Mouse (Mus musculus) kidney, adult 8-10 months (tissue): Measurements from ENCODE around the gene Mllt6.
"Not testable (repeated sequence)": the region's sequence is repeated elsewhere in the genome, so short reads cannot be mapped to it uniquely, and the experiment has no call there.

Experiments used
- DNase-seq, 2 experiments: peaks; one replicate each; pipeline ENCODE4 v3.0.0; 2022

The Mllt6 gene

DNA sequence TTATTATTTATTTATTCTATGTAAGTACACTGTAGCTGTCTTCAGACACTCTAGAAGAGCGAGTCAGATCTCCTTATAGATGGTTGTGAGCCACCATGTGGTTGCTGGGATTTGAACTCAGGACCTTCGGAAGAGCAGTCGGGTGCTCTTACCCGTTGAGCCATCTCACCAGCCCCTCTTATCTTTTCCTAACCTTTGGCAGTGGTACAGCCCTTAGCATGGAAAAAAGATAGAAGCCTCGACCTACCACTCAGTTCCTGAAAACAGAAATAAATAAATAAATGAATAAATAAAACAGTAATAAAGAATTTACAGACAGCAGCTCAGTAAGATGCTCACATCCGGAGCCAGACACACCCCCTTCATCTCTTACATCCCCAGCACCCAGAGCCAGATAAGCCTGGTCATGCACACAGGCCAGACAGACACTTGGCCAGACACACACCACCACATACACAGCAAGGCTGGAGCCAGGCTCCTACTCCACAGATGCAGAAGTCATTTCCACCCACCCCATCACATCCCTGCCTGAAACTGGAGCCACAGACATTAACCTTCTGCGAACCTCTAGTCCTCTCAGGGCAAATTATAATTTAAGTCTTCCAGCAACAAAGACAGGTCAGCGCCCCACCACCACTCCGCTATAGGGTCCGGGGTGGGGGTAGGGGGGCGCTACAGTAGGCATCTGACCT lies 34.1 kb downstream of the Mllt6 start:
- DNase-seq, result no peak

DNA sequence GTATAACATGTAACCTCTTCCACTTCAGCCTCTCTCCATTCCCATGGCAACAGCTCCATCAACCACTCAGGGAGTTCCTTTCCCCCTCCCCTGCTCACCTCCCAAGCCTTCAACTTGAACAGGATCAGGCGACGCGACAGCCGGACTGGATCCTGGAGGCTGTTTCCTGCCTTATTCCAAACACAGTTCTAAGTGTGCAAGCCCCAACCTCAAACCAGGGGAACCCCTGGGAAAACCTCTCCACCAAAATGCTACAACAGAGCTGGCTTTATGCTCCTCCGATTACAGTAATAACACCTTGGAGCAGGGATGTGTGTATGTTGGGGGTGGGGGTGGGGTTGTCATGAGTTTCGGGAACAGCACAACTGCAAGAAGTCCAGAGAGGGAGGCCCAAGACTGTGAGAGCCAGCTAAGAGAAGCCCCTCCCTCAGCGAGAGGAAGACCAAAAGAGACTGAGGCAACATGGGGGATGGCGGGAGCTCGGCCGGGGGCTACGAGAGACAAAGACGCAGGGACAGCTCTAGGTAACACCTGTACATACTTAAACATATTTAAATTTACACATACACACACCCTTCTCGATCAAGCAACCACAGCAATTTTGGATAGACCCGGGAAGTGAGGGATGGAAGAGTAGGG lies 34.8 kb downstream of the Mllt6 start:
- DNase-seq, result no peak

DNA sequence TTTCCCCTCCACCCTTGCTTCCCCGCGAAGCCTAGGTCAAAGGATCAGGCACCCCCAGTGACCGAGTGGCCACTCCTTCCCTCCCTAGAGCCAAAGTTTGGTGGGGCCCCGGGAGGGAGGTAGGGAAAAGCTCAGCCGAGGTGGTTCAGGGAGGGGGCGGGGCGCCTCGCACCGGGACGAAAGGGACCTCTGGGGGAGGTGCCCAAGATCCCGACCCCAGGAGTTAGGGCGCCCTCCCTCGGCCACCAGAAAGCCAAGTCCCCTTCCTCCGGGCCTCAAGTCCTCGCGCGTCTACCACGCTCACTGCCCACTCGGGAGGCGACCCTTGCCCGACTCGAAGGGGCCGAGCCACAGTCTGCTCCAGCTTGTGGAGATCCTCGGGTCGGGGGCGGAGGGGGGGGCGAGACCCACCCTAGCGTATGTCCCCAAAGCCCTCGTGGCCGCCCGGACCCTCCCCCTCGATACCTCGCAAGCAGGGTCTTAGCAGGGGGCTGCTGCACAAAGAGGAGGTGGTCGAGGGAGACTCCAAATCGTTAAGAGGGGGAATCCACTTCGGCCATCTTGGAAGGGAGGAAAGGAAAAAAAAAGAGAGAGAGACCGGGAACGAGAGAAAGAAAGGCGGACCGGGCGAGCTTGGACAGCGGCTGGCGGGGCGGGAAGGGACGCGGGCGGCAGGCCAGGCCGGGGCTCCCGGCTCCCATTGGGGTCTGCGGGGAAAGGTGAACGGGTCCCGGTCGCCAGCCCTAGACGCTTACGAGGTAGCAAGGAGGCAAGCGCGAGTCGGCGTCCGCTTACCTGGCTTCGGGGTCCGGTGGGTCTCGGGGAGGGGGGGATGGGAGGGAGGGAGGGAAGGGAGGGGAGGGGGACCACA lies 35.8 kb downstream of the Mllt6 start:
- peak; percentile 72 to 75 for DNase-seq

DNA sequence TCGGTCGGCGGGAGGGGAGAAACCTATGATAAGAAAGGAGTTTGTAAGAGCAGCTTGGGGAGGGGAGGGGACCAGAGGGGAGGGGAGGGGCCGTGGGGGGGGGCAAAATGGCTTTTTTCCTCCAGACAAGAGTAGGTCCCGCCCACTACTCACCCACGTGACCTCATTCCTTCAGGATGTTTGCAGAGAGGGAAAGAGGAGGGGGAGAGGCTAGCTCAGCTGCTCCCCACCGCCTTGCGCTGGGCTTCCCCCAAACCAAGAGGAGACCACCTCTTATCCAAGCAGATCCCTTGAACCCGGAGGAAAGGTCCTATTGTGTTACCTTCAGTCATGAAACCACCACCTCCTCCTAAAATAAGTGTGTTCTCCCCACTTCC lies 36.4 kb downstream of the Mllt6 start:
- peak; percentile 90 to 93 for DNase-seq

DNA sequence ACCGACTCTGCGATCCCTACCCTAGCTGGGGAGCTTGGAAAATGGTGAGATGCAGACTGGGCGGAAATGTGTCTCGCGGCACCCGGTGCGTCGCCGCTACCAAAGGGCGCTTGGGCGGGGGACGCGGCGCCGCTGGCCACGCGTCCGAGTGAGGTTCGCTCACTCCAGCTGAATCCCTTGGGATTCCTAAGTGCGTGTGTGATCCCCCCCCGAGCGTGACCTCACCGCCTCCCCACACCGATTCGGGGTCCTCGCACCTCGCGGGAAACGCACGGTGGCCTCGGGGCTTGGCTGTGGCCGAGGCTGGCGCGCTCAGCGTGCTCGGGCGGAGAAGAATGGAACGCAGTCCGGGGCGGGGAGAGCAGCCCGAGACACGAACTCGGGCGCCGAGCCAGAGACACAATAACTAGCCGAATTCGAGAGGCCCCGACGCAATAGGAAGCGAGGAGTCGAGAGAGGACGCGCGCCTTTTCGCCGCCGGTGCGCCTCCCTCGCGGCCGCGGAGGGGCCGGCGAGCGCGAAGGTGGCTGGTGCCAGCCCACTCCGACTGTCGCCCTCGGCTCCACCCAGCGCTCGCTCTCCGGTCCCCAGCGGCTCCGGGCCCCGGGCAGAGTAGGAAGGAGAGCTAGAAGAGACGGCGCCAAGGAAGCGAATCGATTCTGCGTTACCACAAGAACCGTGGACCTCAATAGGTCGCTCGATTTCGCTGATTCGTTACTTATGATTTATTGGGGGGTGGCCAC lies 37.0 kb downstream of the Mllt6 start, which contains the start of gene Pcgf2:
Gene Pcgf2 (minus strand): TSS at position 495 of the 743 bp plus-strand sequence.
- peak; percentile 68 to 77 for DNase-seq

DNA sequence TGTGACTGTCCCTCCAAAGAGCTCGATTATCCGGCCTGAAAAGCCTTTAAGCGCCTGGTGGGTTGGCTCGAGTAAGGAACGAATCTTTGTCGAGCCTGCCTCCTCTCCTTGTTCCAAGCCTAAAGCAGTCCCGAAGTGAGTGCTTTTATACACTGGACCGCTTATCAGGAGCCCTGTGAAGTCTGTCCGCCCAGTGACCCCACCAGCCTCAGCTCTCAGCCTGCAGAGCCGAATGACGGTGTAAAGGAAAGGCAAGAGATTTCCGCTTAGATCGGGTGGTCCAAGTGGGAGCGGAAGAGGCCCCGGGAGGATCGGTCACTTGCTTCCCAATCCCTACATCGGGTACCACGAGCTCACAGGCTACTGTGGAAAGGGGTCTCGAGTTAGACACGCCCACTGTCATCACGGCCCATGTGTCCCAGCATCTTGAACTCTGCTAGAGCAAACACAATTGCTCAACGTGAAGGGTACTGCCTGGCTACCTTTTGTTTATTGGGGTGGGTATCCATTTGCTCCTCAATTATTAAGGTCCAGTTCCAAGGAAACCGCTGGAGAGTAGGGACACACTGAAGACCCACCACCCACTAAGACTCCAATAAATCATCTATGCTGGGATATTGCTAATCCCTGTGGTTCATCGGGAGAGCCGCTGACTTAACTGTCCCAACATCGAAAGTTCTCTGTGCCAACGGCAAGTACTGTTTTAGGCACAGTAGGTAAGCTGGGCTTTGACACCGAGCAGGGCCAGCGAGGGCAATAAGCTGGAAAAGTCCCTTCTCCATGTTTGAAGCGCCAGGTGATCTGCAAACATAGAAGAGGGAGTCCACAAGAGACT lies 37.7 kb downstream of the Mllt6 start:
- DNase-seq, result peak; percentile 33 to 40

DNA sequence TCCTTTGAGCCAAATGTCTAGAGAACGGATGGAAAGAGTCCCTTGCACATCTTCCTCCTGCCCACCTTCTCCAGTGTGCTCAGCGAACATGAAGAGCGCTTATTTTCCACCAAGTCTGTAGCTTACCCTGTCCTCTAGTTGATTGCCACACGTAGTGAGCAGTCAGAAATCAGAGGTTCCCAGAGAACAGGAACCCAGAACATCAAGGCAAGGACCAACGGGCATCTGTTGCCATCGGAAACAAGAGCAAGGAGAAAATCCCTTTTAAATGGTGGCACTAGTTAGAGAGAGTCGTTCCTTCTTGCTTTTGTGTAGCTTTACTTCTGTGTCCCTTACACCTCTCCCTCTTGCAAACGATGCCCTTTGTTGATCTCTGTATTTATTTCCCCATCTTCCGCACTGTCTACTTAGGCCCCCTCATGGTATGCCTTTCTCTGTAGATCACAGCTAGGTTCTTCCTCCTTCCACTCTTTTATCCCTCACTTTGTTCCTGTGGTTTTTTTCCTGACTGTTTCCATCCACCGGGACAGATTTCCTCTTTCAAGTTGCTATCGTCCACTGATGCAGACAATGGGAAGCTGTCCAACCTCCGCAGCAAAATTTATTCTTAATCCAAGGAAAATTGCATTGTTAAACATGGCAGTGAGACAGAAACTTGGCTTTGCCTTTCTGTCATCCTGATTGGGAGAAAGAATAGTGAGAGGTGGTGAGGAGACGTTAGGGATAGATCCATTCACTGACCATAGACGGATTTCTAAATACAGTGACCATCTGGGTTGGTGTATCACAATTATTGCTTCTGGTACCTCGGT lies 38.6 kb downstream of the Mllt6 start:
- DNase-seq, result no peak

DNA sequence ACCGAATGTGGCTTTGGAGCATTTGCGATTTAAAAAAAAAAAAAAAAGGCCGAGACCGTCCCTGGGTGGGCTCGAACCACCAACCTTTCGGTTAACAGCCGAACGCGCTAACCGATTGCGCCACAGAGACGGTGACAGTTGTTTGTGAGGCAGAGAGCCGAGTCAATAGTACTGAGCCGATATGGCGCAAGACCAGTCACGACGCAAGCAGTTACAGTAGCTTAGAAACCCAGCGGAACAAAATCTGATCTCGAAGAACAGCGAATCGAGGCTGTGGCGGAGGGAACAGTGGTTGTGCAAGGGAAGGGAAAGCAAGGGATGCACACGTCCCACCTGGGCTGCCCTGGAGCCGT lies 39.2 kb downstream of the Mllt6 start:
- DNase-seq, result peak; percentile 84 to 89

DNA sequence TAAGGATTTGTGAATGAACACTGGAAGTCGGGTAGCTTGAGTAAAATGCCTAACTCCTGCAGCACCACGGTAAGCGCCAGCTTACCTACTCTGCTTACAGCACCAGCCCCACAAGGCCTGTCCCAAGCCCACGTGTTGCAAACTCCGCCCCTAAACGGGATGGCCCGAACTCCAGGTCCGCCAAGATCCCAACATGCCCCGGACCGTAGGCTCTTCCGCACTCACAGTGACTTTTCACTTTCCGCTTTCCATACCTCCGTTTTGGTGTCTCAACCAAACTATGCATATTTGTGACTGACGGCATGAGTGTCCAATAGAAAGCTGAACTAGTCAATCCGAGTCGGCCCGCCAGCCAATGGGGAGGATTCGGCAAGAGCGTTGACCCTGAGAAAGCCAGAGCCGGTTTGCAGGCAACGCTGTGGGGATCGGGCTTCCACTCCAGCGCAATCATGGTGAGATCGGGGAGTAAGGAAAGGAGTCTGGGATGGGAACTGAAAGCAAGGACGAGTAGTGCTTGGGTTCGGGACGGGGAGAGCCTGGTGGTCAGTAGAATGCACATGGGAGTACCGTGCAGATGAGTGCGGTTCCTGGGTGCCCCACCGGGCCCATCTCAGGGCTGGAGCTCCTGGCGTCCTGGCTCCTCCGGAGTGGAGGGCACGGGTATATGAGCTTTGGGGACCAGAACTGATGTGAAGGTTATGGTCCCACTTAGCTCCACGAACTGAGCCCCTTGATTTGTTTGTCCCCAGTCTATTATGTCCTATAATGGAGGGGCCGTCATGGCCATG lies 40.0 kb downstream of the Mllt6 start, which contains the start of gene Psmb3:
Gene Psmb3 (plus strand): TSS at position 361 of the 788 bp plus-strand sequence.
- DNase-seq, result peak; percentile 100

DNA sequence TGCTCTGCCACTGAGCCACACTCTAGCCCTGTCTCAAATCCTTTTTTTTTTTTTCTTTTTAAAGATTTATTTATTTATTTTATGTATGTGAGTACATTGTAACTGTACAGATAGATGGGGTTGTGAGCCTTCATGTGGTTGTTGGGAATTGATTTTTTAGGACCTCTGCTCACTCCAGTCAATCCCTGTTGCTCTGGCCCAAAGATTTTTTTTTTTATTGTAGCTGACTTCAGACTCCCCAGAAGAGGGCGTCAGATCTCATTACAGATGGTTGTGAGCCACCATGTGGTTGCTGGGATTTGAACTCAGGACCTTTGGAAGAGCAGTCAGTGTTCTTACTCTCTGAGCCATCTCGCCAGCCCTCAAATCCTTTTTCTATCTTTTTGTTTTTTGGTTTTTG lies 46.9 kb downstream of the Mllt6 start:
- DNase-seq, result not testable (repeated sequence)

DNA sequence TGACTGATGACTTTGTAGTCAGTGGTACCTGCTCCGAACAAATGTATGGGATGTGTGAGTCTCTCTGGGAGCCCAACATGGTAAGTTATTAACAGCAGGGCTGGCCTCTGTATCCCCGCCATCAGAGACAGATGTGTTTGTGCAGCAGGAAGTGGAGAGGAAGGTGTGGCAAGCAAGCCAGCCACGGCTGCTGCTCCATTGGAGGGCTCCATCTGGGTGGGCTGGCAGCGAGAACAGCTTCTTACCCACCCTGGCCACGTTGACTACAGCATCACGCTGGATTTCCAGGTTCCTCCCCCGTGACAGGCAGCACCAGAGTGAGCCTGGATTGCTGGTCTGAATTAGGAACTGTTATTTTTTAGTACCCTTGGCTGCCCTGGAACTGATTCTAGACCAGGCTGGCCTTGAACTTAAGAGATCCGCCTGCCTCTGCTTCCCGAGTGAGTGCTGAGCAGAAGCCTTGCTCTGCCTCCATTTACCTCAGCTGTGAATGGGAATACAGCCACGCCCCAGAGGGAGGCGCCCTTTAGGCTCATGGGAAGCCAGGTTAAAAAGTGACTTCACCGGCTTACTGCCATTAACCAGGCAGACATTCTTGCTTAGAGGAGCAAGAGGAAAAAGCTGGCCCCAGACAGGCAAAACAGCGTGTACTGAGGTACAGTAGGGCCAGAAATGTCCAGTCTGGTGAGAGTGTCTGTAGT lies 48.1 kb downstream of the Mllt6 start:
- DNase-seq, result no peak

DNA sequence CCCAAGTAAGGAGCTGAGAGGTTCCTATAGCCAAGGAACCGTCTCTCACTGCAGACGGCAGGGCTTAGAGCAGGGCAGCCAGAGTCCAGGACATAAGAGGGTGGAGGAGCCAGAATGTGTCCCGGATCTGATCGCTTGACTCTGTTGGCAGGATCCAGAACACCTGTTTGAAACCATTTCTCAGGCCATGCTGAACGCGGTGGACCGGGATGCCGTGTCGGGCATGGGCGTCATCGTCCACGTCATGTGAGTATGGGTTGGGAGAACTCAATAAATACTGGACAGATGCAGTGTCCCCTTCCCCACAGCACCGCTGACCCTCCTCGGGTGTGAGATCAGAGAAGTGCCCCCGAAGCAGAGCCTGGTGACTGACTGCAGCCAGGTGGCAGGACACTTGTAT lies 49.1 kb downstream of the Mllt6 start:
- no peak for DNase-seq

DNA sequence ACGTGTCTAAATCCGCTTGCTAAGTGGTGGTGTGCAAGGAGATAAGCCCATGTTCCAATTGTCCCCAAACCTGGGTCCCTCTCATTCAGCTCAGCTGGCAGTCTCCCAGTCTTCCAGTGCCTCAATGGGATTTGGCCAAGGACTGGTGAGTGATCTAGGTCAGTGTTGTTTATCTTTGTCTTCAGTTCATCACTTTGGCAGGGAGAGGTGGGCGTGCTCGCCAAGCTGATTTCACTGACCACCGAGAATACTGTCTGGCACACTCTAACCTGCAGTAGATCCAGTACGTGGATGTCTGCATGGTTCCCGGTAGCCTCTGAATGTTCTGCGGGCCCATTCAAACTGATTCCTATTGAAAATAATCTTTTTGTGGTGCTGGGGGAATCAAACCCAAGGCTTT lies 50.7 kb downstream of the Mllt6 start:
- DNase-seq, result no peak

DNA sequence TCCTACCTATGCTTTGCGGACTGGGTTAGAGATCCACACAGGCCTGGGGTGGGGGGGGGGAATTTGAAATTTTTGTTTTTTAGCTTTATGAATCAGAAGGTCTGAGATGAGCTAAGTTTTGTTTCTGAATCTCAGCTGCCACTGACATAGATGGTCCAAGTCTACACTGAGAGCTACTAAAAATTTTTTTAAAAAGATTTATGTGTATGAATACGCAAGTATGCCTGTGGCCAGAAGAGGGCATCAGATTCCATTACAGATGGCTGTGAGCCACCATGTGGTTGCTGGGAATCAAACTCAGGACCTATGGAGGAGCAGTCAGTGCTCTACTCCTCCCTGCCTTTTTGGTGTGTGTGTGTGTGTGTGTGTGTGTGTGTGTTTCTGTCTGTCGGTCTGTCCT lies 51.1 kb downstream of the Mllt6 start:
- DNase-seq, result no peak

DNA sequence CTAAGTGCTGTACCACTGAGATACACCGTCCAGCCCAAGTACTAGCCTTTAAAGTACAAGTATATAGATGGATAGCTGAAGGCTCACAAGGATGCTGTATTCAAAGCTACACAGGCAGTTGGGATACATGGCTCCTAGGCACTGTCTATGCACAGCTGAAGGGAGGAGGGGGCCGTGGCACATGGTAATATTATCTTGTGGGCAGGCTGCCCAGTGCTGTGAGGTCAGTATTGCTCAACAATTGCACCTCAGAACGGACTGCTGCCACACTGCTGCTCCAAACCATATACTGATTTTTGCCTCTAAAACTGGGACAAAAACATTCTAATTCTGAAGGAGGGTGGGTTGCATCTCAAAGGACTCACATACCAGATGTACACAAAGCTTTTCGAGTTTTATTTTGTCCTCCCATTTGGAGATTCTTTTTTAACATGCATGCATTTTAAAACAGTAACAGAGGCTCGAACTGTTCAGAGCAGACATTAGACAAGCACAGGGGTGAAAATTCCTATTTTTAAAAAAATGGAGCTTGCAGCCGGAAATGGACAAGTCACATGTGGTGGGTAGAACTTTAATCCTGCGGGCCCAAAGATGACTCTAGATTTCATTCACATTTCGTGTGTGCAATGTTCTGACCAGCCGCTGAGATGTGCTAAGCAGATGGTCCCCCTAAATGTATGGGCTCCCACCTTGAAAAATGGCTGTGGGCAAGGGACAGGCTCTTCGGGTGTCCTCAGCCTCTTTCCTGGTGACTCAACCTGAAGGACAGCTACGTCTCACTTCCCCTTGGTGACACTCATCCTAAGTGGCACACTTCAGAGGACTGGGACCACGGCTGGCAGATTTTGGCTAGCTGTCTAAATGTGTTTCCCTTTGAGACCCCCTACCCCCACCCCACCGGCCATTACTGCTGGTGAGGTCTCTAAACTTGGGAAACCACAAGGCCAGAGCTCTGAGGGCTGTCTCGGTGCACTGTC lies 51.9 kb downstream of the Mllt6 start:
- no peak for DNase-seq

DNA sequence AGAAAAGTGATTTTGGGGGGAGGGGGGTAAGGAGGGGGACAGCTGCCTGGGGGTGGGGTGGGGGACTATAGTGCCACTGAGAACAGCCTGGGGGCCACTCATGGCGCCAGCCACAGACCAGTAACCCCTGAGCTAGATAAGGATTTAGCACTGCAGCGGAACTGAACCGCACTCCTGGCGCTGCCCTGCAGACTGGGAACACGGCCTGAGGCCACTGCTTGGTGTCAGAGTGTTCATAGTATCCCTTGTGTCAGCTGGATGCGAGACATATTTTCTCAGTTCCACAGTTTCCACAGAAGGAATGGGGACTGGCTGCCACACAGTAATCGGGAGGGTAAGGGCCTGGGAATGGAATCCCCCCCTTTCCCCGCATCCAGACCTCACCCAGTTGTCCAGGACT lies 52.8 kb downstream of the Mllt6 start:
- DNase-seq, result no peak

DNA sequence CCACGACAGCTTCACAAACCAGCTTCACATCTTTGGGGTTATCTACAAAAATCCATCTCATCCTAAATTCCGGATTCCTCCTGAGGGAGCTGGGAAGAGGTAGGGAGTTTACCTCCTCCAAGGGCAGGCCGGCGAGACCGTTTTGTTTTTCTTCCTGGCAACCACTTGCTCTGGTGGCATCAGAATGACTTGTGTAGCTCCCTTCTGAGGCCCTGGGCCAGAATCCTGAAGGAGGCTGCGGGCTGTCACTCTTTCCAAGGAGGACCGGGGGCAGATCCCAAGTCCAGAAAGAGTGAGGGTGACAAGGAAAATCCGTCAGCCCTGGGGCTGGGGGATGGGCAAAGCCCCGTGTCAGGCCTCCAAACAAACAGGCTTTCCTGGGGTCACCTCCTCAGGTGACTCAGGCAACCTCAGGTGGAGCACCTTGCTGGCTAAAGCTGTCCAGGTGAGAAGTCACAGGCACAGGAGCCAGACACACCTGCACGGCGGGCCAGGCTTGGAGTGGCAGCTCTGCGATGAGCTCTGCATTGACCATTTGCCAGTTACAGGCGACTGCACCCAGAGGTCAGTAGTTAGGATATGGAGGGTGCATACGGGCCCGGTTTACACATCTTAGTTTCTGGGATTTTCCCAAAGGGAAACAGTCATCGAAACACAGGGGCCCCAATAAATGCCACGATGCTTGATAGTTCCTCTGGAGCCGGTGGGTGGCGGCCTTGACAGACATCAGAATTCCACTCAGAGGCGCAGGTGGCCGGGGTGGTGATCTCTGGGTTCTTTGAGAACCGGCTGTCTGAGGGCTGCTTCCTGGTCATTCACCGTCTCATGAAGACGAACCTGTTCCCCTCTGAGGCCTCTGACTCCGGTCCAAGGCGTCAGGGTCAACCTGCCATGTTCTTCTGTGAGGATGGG lies 54.4 kb downstream of the Mllt6 start:
- DNase-seq, result no peak
